Mouse (Mus musculus) gastrocnemius, postnatal 36 days (tissue): ENCODE data around the gene Asxl1. TPM values are rescaled to one million over a fixed set of nuclear protein-coding genes. Genes with fewer than 3 reads are reported as not detected.

ENCODE experiments used
- DNase-seq, 2 experiments: peaks; one replicate each; pipeline ENCODE4 v3.0.0; 2022
- intact Hi-C: fragments of 180-260 bp; cut with DNase I; formaldehyde crosslinking; loops from one replicate; pipeline ENCODE4 v1.15.1; 2025
- long read RNA-seq, 2 experiments: library from polyadenylated mRNA; stranded (forward); transcript quantifications; one replicate each; pipeline ENCODE4 v2.0.0; 2021
- total RNA-seq, 2 experiments: library from RNA; stranded (reverse); gene quantifications; 2 replicates each; pipeline ENCODE4 v1.2.3; 2021

Gene Asxl1
- 10 to 100 TPM in 1 of 2 experiments, 1 to 10 TPM in 1; 7.2 to 10.8 TPM for total RNA-seq
- long read RNA-seq, experiment 1, partial matches to known transcripts, result 0 of 2 reads
- long read RNA-seq, experiment 1, other reads (novel, unspliced or antisense), result 2 of 2 reads
- long read RNA-seq, experiment 2, full-length matches to known transcripts, result 1 of 3 reads
- long read RNA-seq, experiment 2, partial matches to known transcripts, result 2 of 3 reads
- long read RNA-seq, experiment 2, other reads (novel, unspliced or antisense), result 0 of 3 reads

DNA sequence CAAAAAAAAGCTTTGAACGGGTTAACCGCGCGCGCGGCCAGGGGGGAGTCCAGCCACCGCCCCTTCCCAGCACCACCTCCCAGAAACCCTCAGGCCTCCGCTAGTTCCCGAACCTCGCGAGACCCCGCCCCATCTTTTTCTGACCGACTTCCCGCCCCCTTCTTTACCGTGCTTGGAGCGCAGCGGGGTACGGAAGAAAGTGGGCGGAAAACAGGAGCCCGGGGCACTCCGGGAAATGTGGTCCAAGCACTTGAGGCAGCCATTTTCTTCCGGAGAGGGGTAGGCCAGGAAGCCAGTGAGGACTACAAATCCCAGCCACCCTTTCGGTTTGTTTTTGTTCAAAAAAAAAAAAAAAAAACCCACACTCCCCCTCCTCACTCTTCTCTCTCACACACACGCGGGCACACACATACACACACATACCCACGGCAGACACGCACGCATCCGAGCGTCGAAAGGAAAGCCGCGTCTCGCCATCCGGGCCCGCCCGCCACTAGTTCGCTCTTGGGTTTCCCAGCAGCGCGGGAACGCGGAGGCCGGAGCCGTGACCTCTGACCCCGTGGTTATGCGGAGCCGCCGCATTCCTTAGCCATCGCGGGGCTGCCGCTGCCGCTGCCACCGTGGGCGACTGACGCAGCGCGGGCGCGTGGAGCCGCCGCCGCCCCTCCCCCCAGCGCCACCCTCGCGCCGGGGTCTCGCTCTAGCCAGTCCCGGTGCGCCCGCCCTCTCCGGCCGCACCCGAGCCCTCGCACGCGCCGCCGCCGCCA is at the start of gene Asxl1:
Asxl1 (plus strand) TSS at position 376 of the 767 bp plus-strand sequence.
- intact Hi-C loops, result loop anchor here (5.0 kb wide), 1 partner anchor 53 kb away; the partner anchor contains the start of gene Kif3b
- DNase-seq, result peak; percentile 91 to 95

GRCm38 (mm10) chr2:153297771-153298170 is 47.9 kb upstream of the Asxl1 start:
- no peak for DNase-seq
- intact Hi-C loops, result no loop called here

DNA sequence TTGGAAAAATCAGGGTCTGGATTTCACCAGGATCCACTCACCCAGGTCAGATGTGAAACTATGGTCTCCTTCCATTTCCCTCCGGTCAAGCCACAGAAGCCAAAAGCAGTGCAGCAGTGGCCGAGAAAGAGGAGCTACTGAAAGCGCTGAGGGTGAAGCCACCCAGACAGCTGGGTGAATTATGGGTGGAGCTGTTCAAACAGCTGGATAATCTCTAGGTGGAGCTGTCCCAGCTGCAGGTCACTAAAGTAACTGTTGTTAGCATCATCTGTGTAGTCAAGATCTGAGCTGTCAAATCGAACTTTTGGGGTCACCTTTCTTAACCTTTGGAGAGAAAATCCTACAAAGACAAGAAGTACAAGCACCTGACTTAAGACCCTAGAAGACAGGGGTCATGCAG is 47.2 kb upstream of the Asxl1 start:
- intact Hi-C loops, result no loop called here

DNA sequence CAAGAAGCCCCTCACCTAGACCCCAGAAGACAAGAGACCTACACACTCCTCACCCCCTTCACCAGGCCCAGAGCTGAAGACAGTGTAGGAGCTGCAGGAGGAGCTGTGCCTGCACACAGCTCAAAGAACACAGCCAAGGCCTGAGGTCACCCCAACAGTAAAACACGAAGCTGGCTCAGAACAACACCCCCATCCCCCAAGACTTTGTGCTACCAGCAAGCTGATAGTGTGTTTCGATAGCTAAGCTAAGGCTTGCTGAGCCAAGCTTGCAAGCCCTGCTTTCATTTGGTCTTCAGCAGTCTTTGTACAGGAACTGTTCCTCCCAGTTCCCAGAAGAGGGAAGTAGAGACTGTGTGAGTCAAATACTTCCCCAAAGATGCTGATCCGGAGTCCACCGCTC is 46.8 kb upstream of the Asxl1 start:
- no peak for DNase-seq
- intact Hi-C loops, result no loop called here

More for the DNA sequence above, 47.2 kb upstream of the Asxl1 start:
- no peak for DNase-seq

DNA sequence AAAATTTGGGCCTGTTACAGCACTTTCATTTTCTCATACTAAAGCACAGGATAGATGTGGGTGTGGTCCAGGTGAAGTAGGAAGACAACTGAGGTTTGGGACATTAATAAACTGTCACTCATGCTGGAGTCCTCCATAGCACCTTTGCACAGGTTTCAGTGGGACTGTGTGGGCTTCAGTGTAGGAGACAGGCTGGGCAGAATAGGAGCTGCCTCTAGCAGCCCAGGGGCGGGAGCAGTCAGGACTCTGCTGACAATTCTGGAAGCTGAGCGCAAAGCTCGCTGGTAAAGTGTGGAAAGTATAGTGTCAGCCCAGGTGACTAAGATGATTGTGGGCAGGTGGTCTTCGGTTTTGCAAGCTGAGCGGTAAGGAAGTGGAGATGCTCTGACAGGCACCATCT is 44.5 kb upstream of the Asxl1 start:
- intact Hi-C loops, result no loop called here
- no peak for DNase-seq

GRCm38 (mm10) chr2:153305240-153305639 is 40.4 kb upstream of the Asxl1 start:
- intact Hi-C loops, result no loop called here
- DNase-seq, result no peak

GRCm38 (mm10) chr2:153308586-153308985 is 37.0 kb upstream of the Asxl1 start:
- intact Hi-C loops, result no loop called here
- no peak for DNase-seq

GRCm38 (mm10) chr2:153309106-153309505 is 36.5 kb upstream of the Asxl1 start:
- intact Hi-C loops, result no loop called here
- no peak for DNase-seq

DNA sequence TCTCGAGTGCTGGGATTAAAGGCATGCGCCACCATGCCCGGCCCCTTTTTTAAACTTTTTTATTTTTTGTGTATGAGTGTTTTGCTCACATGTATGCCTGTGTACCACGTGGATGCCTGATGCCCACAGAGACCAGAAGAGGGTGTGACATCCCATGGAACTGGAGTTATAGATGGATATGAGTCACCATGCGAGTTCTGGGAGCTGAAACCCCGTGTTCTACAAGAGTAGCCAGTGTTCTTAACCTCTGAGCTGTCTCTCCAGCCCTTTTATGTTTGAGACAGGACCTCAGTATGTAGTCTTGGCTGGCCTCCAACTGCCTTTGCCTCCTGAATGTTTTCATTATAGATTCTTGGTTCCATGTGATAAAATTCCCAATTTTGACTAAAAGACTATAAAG is 35.4 kb upstream of the Asxl1 start:
- DNase-seq, result no peak
- intact Hi-C loops, result no loop called here

DNA sequence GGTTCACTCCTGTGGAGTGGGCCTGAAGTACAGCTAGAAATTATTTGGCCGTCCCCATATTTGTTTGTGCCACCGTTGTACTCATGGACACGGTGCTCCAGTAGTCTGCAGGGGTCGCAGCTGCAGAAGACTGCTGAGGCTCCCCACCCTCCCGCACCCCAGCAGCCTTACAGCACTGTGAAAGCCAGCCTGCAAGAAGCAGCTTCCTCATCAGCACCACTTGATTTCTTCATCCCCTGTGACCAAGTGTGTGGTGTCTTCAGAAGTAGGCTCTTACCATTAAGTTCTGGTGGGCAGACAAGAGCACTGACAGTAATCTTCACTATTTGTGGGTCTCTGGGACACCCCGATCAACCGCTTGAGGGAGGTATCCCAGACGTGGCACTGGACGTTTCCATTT is 32.7 kb upstream of the Asxl1 start:
- no peak for DNase-seq

GRCm38 (mm10) chr2:153318408-153318807 is 27.2 kb upstream of the Asxl1 start:
- no peak for DNase-seq
- intact Hi-C loops, result no loop called here

More for the DNA sequence above, 32.7 kb upstream of the Asxl1 start:
- intact Hi-C loops, result no loop called here

- intact Hi-C loops, result no loop called here
- no peak for DNase-seq
Observed at GRCm38 (mm10) chr2:153319036-153319643, 26.5 kb upstream of the Asxl1 start.

DNA sequence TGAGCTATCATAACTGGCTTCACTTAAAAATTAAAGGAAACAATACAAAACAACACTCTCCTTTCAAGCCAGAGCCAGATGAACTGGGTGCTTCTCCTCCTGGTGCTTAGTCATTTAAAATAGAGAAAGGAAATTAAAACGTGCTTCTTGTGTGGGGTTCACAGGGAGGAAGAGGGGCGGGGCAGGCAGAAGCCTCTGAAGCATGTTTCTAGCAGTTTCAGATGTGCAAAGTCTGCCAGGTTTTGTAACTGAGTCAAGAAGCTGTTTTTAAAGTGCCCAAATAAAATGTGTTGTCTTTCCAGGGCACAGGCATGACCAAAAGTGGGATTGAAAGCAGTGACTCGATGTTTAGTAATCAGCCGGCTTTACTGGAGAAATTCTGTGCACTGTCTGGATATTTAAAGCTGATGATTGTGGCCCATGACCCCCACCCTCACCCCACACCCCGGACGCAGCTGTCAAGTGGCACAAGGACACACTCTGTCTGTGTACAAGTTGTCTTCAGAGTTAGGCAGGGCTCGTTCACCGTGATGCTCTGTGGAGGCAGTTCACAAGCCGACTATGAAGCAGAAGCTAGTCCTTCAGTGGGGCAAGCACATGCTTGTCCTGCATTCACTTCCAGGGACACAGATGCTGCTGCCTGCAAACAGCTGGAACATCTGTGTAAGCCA is 19.8 kb upstream of the Asxl1 start:
- no peak for DNase-seq
- intact Hi-C loops, result no loop called here

- intact Hi-C loops, result no loop called here
- DNase-seq, result no peak
Observed at GRCm38 (mm10) chr2:153332271-153332670, 13.4 kb upstream of the Asxl1 start.

GRCm38 (mm10) chr2:153332981-153333380 is 12.6 kb upstream of the Asxl1 start:
- intact Hi-C loops, result no loop called here
- DNase-seq, result no peak

DNA sequence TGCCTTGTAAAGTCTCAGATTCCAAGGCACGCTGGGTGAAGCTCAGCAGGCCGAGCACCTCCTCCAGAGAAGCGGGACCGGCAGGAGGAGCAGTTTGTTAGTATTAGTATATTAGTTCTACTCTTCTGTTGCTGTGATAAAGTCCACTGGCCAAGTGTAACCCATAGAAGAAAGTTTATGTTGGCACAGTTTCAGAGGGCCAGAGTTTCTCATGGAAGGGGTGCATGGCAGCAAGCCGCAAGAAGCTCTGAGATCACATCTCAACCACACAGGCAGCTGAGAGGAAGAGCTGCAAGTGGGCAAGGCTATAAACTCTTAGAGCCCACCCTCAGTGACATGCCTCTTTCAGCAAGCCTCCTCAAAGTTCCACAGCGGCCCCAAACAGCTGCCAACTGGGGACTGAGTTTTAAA is 11.8 kb upstream of the Asxl1 start:
- intact Hi-C loops, result no loop called here
- DNase-seq, result no peak

- DNase-seq, result no peak
Observed at GRCm38 (mm10) chr2:153334281-153334680, 11.3 kb upstream of the Asxl1 start.

DNA sequence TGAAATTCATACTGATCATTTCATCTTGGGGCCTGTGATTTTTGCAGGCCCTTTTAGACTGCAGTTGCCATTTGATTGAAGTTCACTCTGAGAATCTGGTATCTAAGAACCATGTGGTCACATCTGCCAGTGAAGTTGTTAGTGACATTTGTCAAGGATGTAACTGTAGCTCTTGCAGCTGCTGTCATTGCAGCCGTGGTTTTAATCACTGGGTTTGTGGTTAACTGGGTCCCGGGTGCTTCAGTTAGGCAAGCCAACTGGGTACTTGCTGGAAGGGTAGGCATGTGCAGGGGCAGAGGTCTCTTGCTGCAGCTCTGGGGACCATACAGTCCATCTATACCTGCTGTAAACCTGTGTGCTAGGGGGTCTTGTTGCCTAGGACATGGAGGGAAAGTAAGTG is 9.5 kb upstream of the Asxl1 start:
- DNase-seq, result no peak
- intact Hi-C loops, result no loop called here

More at GRCm38 (mm10) chr2:153334281-153334680, 11.3 kb upstream of the Asxl1 start:
- intact Hi-C loops, result no loop called here

- no peak for DNase-seq
Observed at GRCm38 (mm10) chr2:153338361-153339350, 7.0 kb upstream of the Asxl1 start.

GRCm38 (mm10) chr2:153342166-153342565 is 3.5 kb upstream of the Asxl1 start:
- intact Hi-C loops, result no loop called here

More at GRCm38 (mm10) chr2:153338361-153339350, 7.0 kb upstream of the Asxl1 start:
- intact Hi-C loops, result no loop called here

More at GRCm38 (mm10) chr2:153342166-153342565, 3.5 kb upstream of the Asxl1 start:
- DNase-seq, result no peak
